Mouse (Mus musculus): ENCODE results near the gene Tmprss9.

GRCm38 (mm10) chr10:80857386-80857785 is 14.3 kb upstream of the Tmprss9 start:
- TF ChIP-seq POLR2A (IDR thresholded peaks at IDR 0.05; ENCODE audit: low read depth, low read length) = no peak
- TF ChIP-seq CTCF (conservative IDR thresholded peaks at IDR 0.05 in 1 of 2, IDR thresholded peaks at IDR 0.05 in 1 of 2; ENCODE audit: low read depth in 2 of 2, low read length in 2 of 2) = no peak
- no peak for TF ChIP-seq ZC3H11A (IDR thresholded peaks at IDR 0.05; ENCODE audit: low read depth, low read length)
- TF ChIP-seq MAFK (IDR thresholded peaks at IDR 0.05; ENCODE audit: insufficient replicate concordance, low read length) = no peak
- no peak for TF ChIP-seq TBP (conservative IDR thresholded peaks at IDR 0.05; ENCODE audit: low read depth, low read length)
- no peak for TF ChIP-seq KAT2A (IDR thresholded peaks at IDR 0.05; ENCODE audit: insufficient replicate concordance, low read length)
- TF ChIP-seq USF1 (IDR thresholded peaks at IDR 0.05; ENCODE audit: low read depth, low read length) = no peak
- TF ChIP-seq EP300 (IDR thresholded peaks at IDR 0.05; ENCODE audit: low read length) = no peak
- no peak for TF ChIP-seq NRF1 (IDR thresholded peaks at IDR 0.05; ENCODE audit: low read depth, low read length)
- no peak for TF ChIP-seq MXI1 (IDR thresholded peaks at IDR 0.05; ENCODE audit: low read depth, low read length)
- no peak for TF ChIP-seq MAZ (IDR thresholded peaks at IDR 0.05; ENCODE audit: low read depth, low read length)

Data from CH12.LX (cell line).